Mouse (Mus musculus): ENCODE data around the gene Asb13.

The Asb13 gene

GRCm38 (mm10) chr13:3633895-3634811 lies at the start of gene Asb13:
Gene Asb13 (plus strand): TSS chr13:3634032.
- DNase-seq (ENCODE audit: low read depth, low spot score): no peak

- DNase-seq (ENCODE audit: low read depth, low spot score): peak; percentile 1
Measured at GRCm38 (mm10) chr13:3590789-3591188, 43.0 kb upstream of the Asb13 start.

- DNase-seq (ENCODE audit: low read depth, low spot score): no peak
Measured at GRCm38 (mm10) chr13:3594311-3594710, 39.5 kb upstream of the Asb13 start.

- no peak for DNase-seq (ENCODE audit: low read depth, low spot score)
Measured at GRCm38 (mm10) chr13:3596232-3596631, 37.6 kb upstream of the Asb13 start.

GRCm38 (mm10) chr13:3609780-3610117 lies 24.1 kb upstream of the Asb13 start:
- no peak for DNase-seq (ENCODE audit: low read depth, low spot score)

GRCm38 (mm10) chr13:3610118-3610794 lies 23.6 kb upstream of the Asb13 start:
- no peak for DNase-seq (ENCODE audit: low read depth, low spot score)

- peak; percentile 79 for DNase-seq (ENCODE audit: low read depth, low spot score)
Measured at GRCm38 (mm10) chr13:3610795-3611438, 22.9 kb upstream of the Asb13 start, which contains the start of gene Fam208b. Gene Fam208b (minus strand): TSS chr13:3611108.

GRCm38 (mm10) chr13:3627139-3627538 lies 6.7 kb upstream of the Asb13 start:
- DNase-seq (ENCODE audit: low read depth, low spot score): no peak

GRCm38 (mm10) chr13:3628102-3628501 lies 5.7 kb upstream of the Asb13 start:
- DNase-seq (ENCODE audit: low read depth, low spot score): no peak

GRCm38 (mm10) chr13:3632551-3632950 lies 1.3 kb upstream of the Asb13 start:
- no peak for DNase-seq (ENCODE audit: low read depth, low spot score)

- DNase-seq (ENCODE audit: low read depth, low spot score): no peak
Measured at GRCm38 (mm10) chr13:3633131-3633530, 701 bp upstream of the Asb13 start.

- no peak for DNase-seq (ENCODE audit: low read depth, low spot score)
Measured at GRCm38 (mm10) chr13:3635076-3635475, 1.2 kb downstream of the Asb13 start.

- DNase-seq (ENCODE audit: low read depth, low spot score): no peak
Measured at GRCm38 (mm10) chr13:3636797-3637196, 3.0 kb downstream of the Asb13 start.

- DNase-seq (ENCODE audit: low read depth, low spot score): no peak
Measured at GRCm38 (mm10) chr13:3642049-3642448, 8.2 kb downstream of the Asb13 start.

- no peak for DNase-seq (ENCODE audit: low read depth, low spot score)
Measured at GRCm38 (mm10) chr13:3642538-3642937, 8.7 kb downstream of the Asb13 start.

- no peak for DNase-seq (ENCODE audit: low read depth, low spot score)
Measured at GRCm38 (mm10) chr13:3644871-3645270, 11.0 kb downstream of the Asb13 start.

GRCm38 (mm10) chr13:3645919-3646318 lies 12.1 kb downstream of the Asb13 start:
- DNase-seq (ENCODE audit: low read depth, low spot score): no peak

- no peak for DNase-seq (ENCODE audit: low read depth, low spot score)
Measured at GRCm38 (mm10) chr13:3646566-3646965, 12.7 kb downstream of the Asb13 start.

- no peak for DNase-seq (ENCODE audit: low read depth, low spot score)
Measured at GRCm38 (mm10) chr13:3650569-3650968, 16.7 kb downstream of the Asb13 start.

- DNase-seq (ENCODE audit: low read depth, low spot score): no peak
Measured at GRCm38 (mm10) chr13:3654432-3654831, 20.6 kb downstream of the Asb13 start.

GRCm38 (mm10) chr13:3659163-3660160 lies 25.6 kb downstream of the Asb13 start:
- no peak for DNase-seq (ENCODE audit: low read depth, low spot score)

Data from WW6 (cell line).